Mouse (Mus musculus): ENCODE results near the gene Adgre5. TPM values are rescaled to one million over a fixed set of nuclear protein-coding genes. Genes with fewer than 3 reads are reported as not detected.
A peak's percentile ranks its signal among the peaks of the same experiment; 100 is the strongest.

Adgre5 gene
- polyA plus RNA-seq, 1 experiment: 114 TPM

GRCm38 (mm10) chr8:83714676-83715030, 26.5 kb downstream of the Adgre5 start:
- Histone ChIP-seq H3K79me2 (ENCODE audit: control insufficient read depth, insufficient read depth) (peaks cover 45% of the 10 kb centered on the region), H3K79me3 (ENCODE audit: low read depth) (peaks cover 42% of the 10 kb centered on the region), H3ac (ENCODE audit: control insufficient read depth, insufficient read length, low read depth) (no peak overlapping the region), H3K27me3 (ENCODE audit: control insufficient read depth, insufficient read depth, insufficient read length) (no peaks in the 10 kb centered on the region), H3K36me3 (ENCODE audit: control insufficient read depth, insufficient read depth) (peaks cover 11% of the 10 kb centered on the region), H3K4me3 (ENCODE audit: insufficient read depth, poor library complexity, severe bottlenecking) (no peak overlapping the region)
- TF ChIP-seq FOSL1 (IDR thresholded peaks at IDR 0.05; ENCODE audit: insufficient read depth, low read length, poor library complexity, severe bottlenecking): no peak
- TF ChIP-seq CEBPB (IDR thresholded peaks at IDR 0.05; ENCODE audit: low read depth): no peak
- TF ChIP-seq USF1 (IDR thresholded peaks at IDR 0.05; ENCODE audit: low read depth): no peak
- no peak for TF ChIP-seq MAX (IDR thresholded peaks at IDR 0.05)

GRCm38 (mm10) chr8:83707554-83707953, 33.6 kb downstream of the Adgre5 start:
- Histone ChIP-seq H3K27me3 (ENCODE audit: control insufficient read depth, insufficient read depth, insufficient read length) (no peaks in the 10 kb centered on the region), H3K36me3 (ENCODE audit: control insufficient read depth, insufficient read depth) (no peaks in the 10 kb centered on the region), H3K4me3 (ENCODE audit: insufficient read depth, poor library complexity, severe bottlenecking) (no peak overlapping the region), H3K79me2 (ENCODE audit: control insufficient read depth, insufficient read depth) (no peaks in the 10 kb centered on the region), H3ac (ENCODE audit: control insufficient read depth, insufficient read length, low read depth) (no peak overlapping the region), H3K79me3 (ENCODE audit: low read depth) (no peaks in the 10 kb centered on the region)
- TF ChIP-seq MAX (IDR thresholded peaks at IDR 0.05) (no peak), FOSL1 (IDR thresholded peaks at IDR 0.05; ENCODE audit: insufficient read depth, low read length, poor library complexity, severe bottlenecking) (no peak), MYOD1 (IDR thresholded peaks at IDR 0.05; ENCODE audit: control insufficient read depth, insufficient read length, low read depth) (no peak), USF1 (IDR thresholded peaks at IDR 0.05; ENCODE audit: low read depth) (no peak), MYOG (IDR thresholded peaks at IDR 0.05; ENCODE audit: control insufficient read depth, extremely low read depth, insufficient read length) (no peak), CEBPB (IDR thresholded peaks at IDR 0.05; ENCODE audit: low read depth) (no peak), CTCF (IDR thresholded peaks at IDR 0.05; ENCODE audit: control insufficient read depth, insufficient read depth, insufficient read length) (no peak)

DNA sequence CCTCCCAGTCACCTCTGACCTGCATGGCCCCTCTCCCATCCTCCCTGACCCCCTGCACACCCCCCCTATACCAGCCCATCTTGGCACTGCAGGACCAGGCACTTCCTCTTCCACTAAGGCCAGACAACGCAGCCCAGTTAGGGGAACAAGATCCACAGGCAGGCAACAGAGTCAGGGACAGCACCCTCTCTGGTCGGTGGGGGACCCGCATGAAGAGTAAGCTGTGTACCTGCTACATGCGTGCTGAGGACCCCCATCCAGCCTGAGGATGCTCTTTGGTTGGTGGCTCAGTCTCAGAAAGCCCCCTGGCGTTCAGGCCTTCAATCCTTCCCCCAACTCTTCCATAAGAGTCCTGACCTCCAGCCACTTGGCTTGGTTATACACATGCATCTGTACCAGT, 34.7 kb downstream of the Adgre5 start:
- H3K79me3 ChIP-seq (ENCODE audit: low read depth): no peaks in the 10 kb centered on the region
- no peaks in the 10 kb centered on the region for H3K36me3 ChIP-seq (ENCODE audit: control insufficient read depth, insufficient read depth)
- H3ac ChIP-seq (ENCODE audit: control insufficient read depth, insufficient read length, low read depth): no peak overlapping the region
- no peaks in the 10 kb centered on the region for H3K27me3 ChIP-seq (ENCODE audit: control insufficient read depth, insufficient read depth, insufficient read length)
- no peaks in the 10 kb centered on the region for H3K79me2 ChIP-seq (ENCODE audit: control insufficient read depth, insufficient read depth)
- TF ChIP-seq CTCF (IDR thresholded peaks at IDR 0.05; ENCODE audit: control insufficient read depth, insufficient read depth, insufficient read length): no peak
- TF ChIP-seq USF1 (IDR thresholded peaks at IDR 0.05; ENCODE audit: low read depth): no peak
- no peak for TF ChIP-seq MYOD1 (IDR thresholded peaks at IDR 0.05; ENCODE audit: control insufficient read depth, insufficient read length, low read depth)
- TF ChIP-seq FOSL1 (IDR thresholded peaks at IDR 0.05; ENCODE audit: insufficient read depth, low read length, poor library complexity, severe bottlenecking): no peak
- TF ChIP-seq MYOG (IDR thresholded peaks at IDR 0.05; ENCODE audit: control insufficient read depth, extremely low read depth, insufficient read length): no peak
- TF ChIP-seq MAX (IDR thresholded peaks at IDR 0.05): no peak
- no peak for TF ChIP-seq CEBPB (IDR thresholded peaks at IDR 0.05; ENCODE audit: low read depth)
- H3K4me3 ChIP-seq (ENCODE audit: insufficient read depth, poor library complexity, severe bottlenecking): no peak overlapping the region

GRCm38 (mm10) chr8:83703426-83703825, 37.7 kb downstream of the Adgre5 start:
- no peaks in the 10 kb centered on the region for H3K27me3 ChIP-seq (ENCODE audit: control insufficient read depth, insufficient read depth, insufficient read length)
- H3ac ChIP-seq (ENCODE audit: control insufficient read depth, insufficient read length, low read depth): no peak overlapping the region
- H3K79me3 ChIP-seq (ENCODE audit: low read depth): no peaks in the 10 kb centered on the region
- H3K4me3 ChIP-seq (ENCODE audit: insufficient read depth, poor library complexity, severe bottlenecking): no peak overlapping the region
- H3K79me2 ChIP-seq (ENCODE audit: control insufficient read depth, insufficient read depth): peaks cover 4% of the 10 kb centered on the region
- no peak for TF ChIP-seq CEBPB (IDR thresholded peaks at IDR 0.05; ENCODE audit: low read depth)
- no peak for TF ChIP-seq USF1 (IDR thresholded peaks at IDR 0.05; ENCODE audit: low read depth)
- TF ChIP-seq MAX (IDR thresholded peaks at IDR 0.05): no peak
- no peak for TF ChIP-seq FOSL1 (IDR thresholded peaks at IDR 0.05; ENCODE audit: insufficient read depth, low read length, poor library complexity, severe bottlenecking)
- no peak for TF ChIP-seq CTCF (IDR thresholded peaks at IDR 0.05; ENCODE audit: control insufficient read depth, insufficient read depth, insufficient read length)
- TF ChIP-seq MYOG (IDR thresholded peaks at IDR 0.05; ENCODE audit: control insufficient read depth, extremely low read depth, insufficient read length): no peak
- no peak for TF ChIP-seq MYOD1 (IDR thresholded peaks at IDR 0.05; ENCODE audit: control insufficient read depth, insufficient read length, low read depth)
- H3K36me3 ChIP-seq (ENCODE audit: control insufficient read depth, insufficient read depth): no peaks in the 10 kb centered on the region

DNA sequence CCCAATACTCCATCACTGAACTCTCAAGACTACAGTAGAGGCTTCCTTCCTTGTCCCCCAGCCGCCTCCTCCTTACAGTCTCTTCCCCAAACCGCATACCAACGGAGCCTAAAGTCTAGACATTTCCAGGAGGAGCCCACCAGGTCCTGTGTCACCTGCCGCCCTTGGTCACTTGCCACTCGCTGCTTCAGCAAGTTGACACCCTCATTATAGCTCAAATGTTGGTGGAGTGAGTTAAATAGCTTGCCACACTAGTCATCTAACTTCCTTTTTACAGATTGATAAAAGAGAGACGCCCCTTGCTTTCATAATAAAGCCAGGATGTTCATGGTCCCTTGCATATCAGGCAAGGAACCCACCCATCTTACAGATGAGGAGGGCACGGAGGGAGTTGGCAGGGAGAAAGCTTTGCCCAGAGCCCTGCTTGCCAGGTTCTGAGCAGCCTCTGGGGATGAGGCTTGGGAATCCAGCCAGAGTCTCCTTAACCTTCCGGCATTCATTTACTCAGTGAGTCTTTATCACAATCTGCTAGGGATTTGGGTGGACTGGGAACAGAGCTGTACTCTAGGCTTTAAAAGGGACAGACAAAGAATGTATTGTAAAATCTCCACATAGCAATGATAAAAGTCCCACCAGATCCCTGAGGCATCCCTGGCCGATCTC, 40.6 kb downstream of the Adgre5 start:
- TF ChIP-seq MAX (IDR thresholded peaks at IDR 0.05): no peak
- TF ChIP-seq MYOD1 (IDR thresholded peaks at IDR 0.05; ENCODE audit: control insufficient read depth, insufficient read length, low read depth): no peak
- no peak for TF ChIP-seq MYOG (IDR thresholded peaks at IDR 0.05; ENCODE audit: control insufficient read depth, extremely low read depth, insufficient read length)
- no peak for TF ChIP-seq USF1 (IDR thresholded peaks at IDR 0.05; ENCODE audit: low read depth)
- no peak for TF ChIP-seq CTCF (IDR thresholded peaks at IDR 0.05; ENCODE audit: control insufficient read depth, insufficient read depth, insufficient read length)
- no peak for TF ChIP-seq FOSL1 (IDR thresholded peaks at IDR 0.05; ENCODE audit: insufficient read depth, low read length, poor library complexity, severe bottlenecking)
- TF ChIP-seq CEBPB (IDR thresholded peaks at IDR 0.05; ENCODE audit: low read depth): no peak
- Histone ChIP-seq H3K79me2 (ENCODE audit: control insufficient read depth, insufficient read depth) (peaks cover 27% of the 10 kb centered on the region), H3K36me3 (ENCODE audit: control insufficient read depth, insufficient read depth) (no peaks in the 10 kb centered on the region), H3K4me3 (ENCODE audit: insufficient read depth, poor library complexity, severe bottlenecking) (no peak overlapping the region), H3K27me3 (ENCODE audit: control insufficient read depth, insufficient read depth, insufficient read length) (no peaks in the 10 kb centered on the region), H3K79me3 (ENCODE audit: low read depth) (peaks cover 5% of the 10 kb centered on the region), H3ac (ENCODE audit: control insufficient read depth, insufficient read length, low read depth) (no peak overlapping the region)

GRCm38 (mm10) chr8:83699566-83699965, 41.6 kb downstream of the Adgre5 start:
- Histone ChIP-seq H3ac (ENCODE audit: control insufficient read depth, insufficient read length, low read depth) (no peak overlapping the region), H3K79me3 (ENCODE audit: low read depth) (peaks cover 5% of the 10 kb centered on the region), H3K27me3 (ENCODE audit: control insufficient read depth, insufficient read depth, insufficient read length) (no peaks in the 10 kb centered on the region), H3K79me2 (ENCODE audit: control insufficient read depth, insufficient read depth) (peaks cover 36% of the 10 kb centered on the region), H3K4me3 (ENCODE audit: insufficient read depth, poor library complexity, severe bottlenecking) (peak overlapping the region; percentile 59), H3K36me3 (ENCODE audit: control insufficient read depth, insufficient read depth) (no peaks in the 10 kb centered on the region)
- TF ChIP-seq CEBPB (IDR thresholded peaks at IDR 0.05; ENCODE audit: low read depth) (no peak), CTCF (IDR thresholded peaks at IDR 0.05; ENCODE audit: control insufficient read depth, insufficient read depth, insufficient read length) (no peak), USF1 (IDR thresholded peaks at IDR 0.05; ENCODE audit: low read depth) (no peak), MAX (IDR thresholded peaks at IDR 0.05) (no peak), MYOG (IDR thresholded peaks at IDR 0.05; ENCODE audit: control insufficient read depth, extremely low read depth, insufficient read length) (no peak), MYOD1 (IDR thresholded peaks at IDR 0.05; ENCODE audit: control insufficient read depth, insufficient read length, low read depth) (no peak), FOSL1 (IDR thresholded peaks at IDR 0.05; ENCODE audit: insufficient read depth, low read length, poor library complexity, severe bottlenecking) (no peak)

Data from C2C12 (cell line).